29 mouse cellular contexts compared by ENCODE assay signal in the genomic region with DNA sequence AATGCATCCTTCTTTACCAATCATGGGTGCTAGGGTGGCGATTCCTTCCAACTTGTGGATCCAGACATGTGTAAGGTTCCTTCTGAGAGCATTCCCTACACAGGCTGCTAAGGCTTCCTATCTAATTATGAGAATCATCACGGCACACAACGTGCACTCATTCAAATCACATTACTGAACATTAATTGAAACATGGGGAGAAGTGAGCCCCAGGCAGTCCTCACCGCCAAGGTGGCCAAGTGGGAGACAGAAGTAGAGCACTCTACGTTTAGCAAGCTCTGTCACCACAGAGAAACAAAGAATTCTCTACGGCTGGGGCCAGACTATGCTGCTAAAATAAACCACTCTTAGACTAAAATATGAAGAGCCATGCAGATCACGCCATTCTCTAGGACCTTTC.
DNase-seq lines count a peak whose midpoint lies in the region; ATAC-seq lines count a peak whose summit lies in the region.
"Had no signal": no experiment of that assay in that cellular context is flagged by ENCODE, and none has a peak within 500 bp of the region (broad histone marks: within the 10 kb centered on the region; RNA-seq: fewer than 3 reads in every experiment).

No protein-coding gene starts in this region.

- WGBS in heart, embryonic 13.5 days: 66% methylated on average over 7 of the region's 7 CpGs
- 62% methylated on average over 7 of the region's 7 CpGs for WGBS in hindbrain, embryonic 14.5 days
- WGBS in hindbrain, embryonic 10.5 days: 85% methylated on average over 7 of the region's 7 CpGs

- no peak for ATAC-seq in heart, embryonic 13.5 days (ENCODE audit: extremely low read depth, insufficient number of reproducible peaks, low FRiP score, low TSS enrichment)
- peak; percentile 29; the same call in 1 of the 2 replicates for ATAC-seq in hindbrain, embryonic 14.5 days (ENCODE audit: low FRiP score)
- ATAC-seq: forebrain, embryonic 15.5 days; inflammation-experienced regulatory T-cells, adult 6 months; intestine, embryonic 16.5 days; Patski had no signal

- no peak for DNase-seq in heart, postnatal 25 days (ENCODE audit: low spot score)
- no peak for DNase-seq in hindbrain, embryonic 14.5 days (ENCODE audit: low spot score)
- no peak for DNase-seq in hindbrain, embryonic 10.5 days (ENCODE audit: low spot score)
- peak; percentile 53 for DNase-seq in retina, postnatal 1 day
- no peak for DNase-seq in retina, embryonic 14.5 days (ENCODE audit: low spot score)
- no peak for DNase-seq in left cerebral cortex, adult 9 months (ENCODE audit: low spot score in 2 of 2)
- DNase-seq: adrenal gland, postnatal 10 days; adrenal gland, postnatal 36 days; B cell, adult 2 months; cerebellum, adult 11 months; cerebellum, adult 2 months; cerebellum, adult 9-11 months; cerebellum, postnatal 25 days; gastrocnemius, postnatal 25 days; heart, adult 18-20 months; heart, postnatal 10 days; kidney, adult 18-20 months had no signal

- peak overlapping the region; percentile 36; the same call in 1 of the 2 replicates for H3K27ac ChIP-seq in heart, embryonic 13.5 days (replicated peaks)
- H3K27ac ChIP-seq in hindbrain, embryonic 14.5 days: 0 out of 2 replicates have a peak overlapping the region, but pooled peaks have one; percentile 7
- H3K27ac ChIP-seq in hindbrain, embryonic 10.5 days: no peak overlapping the region
- H3K27ac ChIP-seq: embryonic facial prominence, embryonic 10.5 days; embryonic facial prominence, embryonic 13.5 days; forebrain, embryonic 12.5 days; forebrain, embryonic 15.5 days; hindbrain, embryonic 15.5 days had no signal

- H3K9ac ChIP-seq in heart, embryonic 13.5 days: no peak overlapping the region
- H3K9ac ChIP-seq in hindbrain, embryonic 14.5 days: no peak overlapping the region
- H3K9ac ChIP-seq: embryonic facial prominence, embryonic 13.5 days; forebrain, embryonic 12.5 days; forebrain, embryonic 15.5 days; hindbrain, embryonic 15.5 days had no signal

- intact Hi-C loops in heart, postnatal 25 days (cut with DNase I): no loop called here

- no peaks in the 10 kb centered on the region for H3K9me3 ChIP-seq in heart, embryonic 13.5 days
- H3K9me3 ChIP-seq in hindbrain, embryonic 14.5 days (ENCODE audit: control insufficient read depth, low read length): no peaks in the 10 kb centered on the region
- H3K9me3 ChIP-seq in hindbrain, embryonic 10.5 days: no peaks in the 10 kb centered on the region
- H3K9me3 ChIP-seq: embryonic facial prominence, embryonic 10.5 days; embryonic facial prominence, embryonic 13.5 days; forebrain, embryonic 12.5 days; forebrain, embryonic 15.5 days; G1E; hindbrain, embryonic 15.5 days had no signal

- no peak overlapping the region for H3K4me2 ChIP-seq in heart, embryonic 13.5 days
- H3K4me2 ChIP-seq in hindbrain, embryonic 14.5 days (replicated peaks): no peak overlapping the region
- H3K4me2 ChIP-seq: embryonic facial prominence, embryonic 13.5 days; forebrain, embryonic 12.5 days; forebrain, embryonic 15.5 days; hindbrain, embryonic 15.5 days had no signal

- no peak overlapping the region for H3K4me3 ChIP-seq in heart, embryonic 13.5 days
- no peak overlapping the region for H3K4me3 ChIP-seq in hindbrain, embryonic 14.5 days (replicated peaks; ENCODE audit: low read length)
- H3K4me3 ChIP-seq in hindbrain, embryonic 10.5 days: no peak overlapping the region
- H3K4me3 ChIP-seq: embryonic facial prominence, embryonic 10.5 days; embryonic facial prominence, embryonic 13.5 days; erythroblast, embryonic 14.5 days; forebrain, embryonic 12.5 days; forebrain, embryonic 15.5 days; hindbrain, embryonic 15.5 days had no signal

- H3K27me3 ChIP-seq in heart, embryonic 13.5 days (replicated peaks): no peaks in the 10 kb centered on the region
- no peaks in the 10 kb centered on the region for H3K27me3 ChIP-seq in hindbrain, embryonic 14.5 days (ENCODE audit: control insufficient read depth, insufficient read depth, low read length)
- no peaks in the 10 kb centered on the region for H3K27me3 ChIP-seq in hindbrain, embryonic 10.5 days (ENCODE audit: insufficient read depth, poor library complexity, severe bottlenecking)
- H3K27me3 ChIP-seq: CH12.LX; embryonic facial prominence, embryonic 13.5 days; forebrain, embryonic 12.5 days; forebrain, embryonic 15.5 days; hindbrain, embryonic 15.5 days; Patski had no signal

- H3K4me1 ChIP-seq in heart, embryonic 13.5 days: peaks cover 70% of the 10 kb centered on the region
- peaks cover 31% of the 10 kb centered on the region for H3K4me1 ChIP-seq in hindbrain, embryonic 14.5 days (replicated peaks; ENCODE audit: control insufficient read depth, insufficient read depth, low read length)
- H3K4me1 ChIP-seq in hindbrain, embryonic 10.5 days (replicated peaks): peaks cover 28% of the 10 kb centered on the region

- H3K36me3 ChIP-seq in heart, embryonic 13.5 days: no peaks in the 10 kb centered on the region
- no peaks in the 10 kb centered on the region for H3K36me3 ChIP-seq in hindbrain, embryonic 14.5 days (replicated peaks; ENCODE audit: control insufficient read depth, insufficient read depth)
- H3K36me3 ChIP-seq in hindbrain, embryonic 10.5 days: no peaks in the 10 kb centered on the region
- H3K36me3 ChIP-seq: embryonic facial prominence, embryonic 10.5 days; embryonic facial prominence, embryonic 13.5 days; forebrain, embryonic 12.5 days; forebrain, embryonic 15.5 days; hindbrain, embryonic 15.5 days had no signal
